Mouse (Mus musculus): ENCODE results near the gene Plet1.

- TF ChIP-seq CTCF (conservative IDR thresholded peaks at IDR 0.05 in 1 of 2, IDR thresholded peaks at IDR 0.05 in 1 of 2; ENCODE audit: low read depth in 2 of 2, low read length in 2 of 2), result no peak
- no peak for TF ChIP-seq ZC3H11A (IDR thresholded peaks at IDR 0.05; ENCODE audit: low read depth, low read length)
- TF ChIP-seq EP300 (IDR thresholded peaks at IDR 0.05; ENCODE audit: low read length), result no peak
- TF ChIP-seq ZKSCAN1 (IDR thresholded peaks at IDR 0.05; ENCODE audit: borderline replicate concordance, low read depth, low read length), result no peak
- TF ChIP-seq SIN3A (IDR thresholded peaks at IDR 0.05; ENCODE audit: low read length), result no peak
- TF ChIP-seq CHD1 (IDR thresholded peaks at IDR 0.05; ENCODE audit: low read depth, low read length), result no peak
- TF ChIP-seq USF2 (conservative IDR thresholded peaks at IDR 0.05; ENCODE audit: low read depth, low read length), result no peak
- TF ChIP-seq USF1 (IDR thresholded peaks at IDR 0.05; ENCODE audit: low read depth, low read length), result no peak
Observed at GRCm38 (mm10) chr9:50497076-50497475, 2.8 kb downstream of the Plet1 start.

Data from CH12.LX (cell line).